Mouse (Mus musculus) bone marrow macrophage, adult 2 months (primary cell): Measurements from ENCODE around the gene Ralb.

Source experiments
- CTCF ChIP-seq: IDR thresholded peaks from 2 replicates; pipeline ENCODE4 v1.5.1; 2012; ENCODE audit warnings: low read depth, mild to moderate bottlenecking, low read length, moderate library complexity
- POLR2A ChIP-seq: IDR thresholded peaks from 2 replicates; pipeline ENCODE4 v1.6.1; 2012; ENCODE audit warnings: mild to moderate bottlenecking, low read depth, low read length, borderline replicate concordance

DNA sequence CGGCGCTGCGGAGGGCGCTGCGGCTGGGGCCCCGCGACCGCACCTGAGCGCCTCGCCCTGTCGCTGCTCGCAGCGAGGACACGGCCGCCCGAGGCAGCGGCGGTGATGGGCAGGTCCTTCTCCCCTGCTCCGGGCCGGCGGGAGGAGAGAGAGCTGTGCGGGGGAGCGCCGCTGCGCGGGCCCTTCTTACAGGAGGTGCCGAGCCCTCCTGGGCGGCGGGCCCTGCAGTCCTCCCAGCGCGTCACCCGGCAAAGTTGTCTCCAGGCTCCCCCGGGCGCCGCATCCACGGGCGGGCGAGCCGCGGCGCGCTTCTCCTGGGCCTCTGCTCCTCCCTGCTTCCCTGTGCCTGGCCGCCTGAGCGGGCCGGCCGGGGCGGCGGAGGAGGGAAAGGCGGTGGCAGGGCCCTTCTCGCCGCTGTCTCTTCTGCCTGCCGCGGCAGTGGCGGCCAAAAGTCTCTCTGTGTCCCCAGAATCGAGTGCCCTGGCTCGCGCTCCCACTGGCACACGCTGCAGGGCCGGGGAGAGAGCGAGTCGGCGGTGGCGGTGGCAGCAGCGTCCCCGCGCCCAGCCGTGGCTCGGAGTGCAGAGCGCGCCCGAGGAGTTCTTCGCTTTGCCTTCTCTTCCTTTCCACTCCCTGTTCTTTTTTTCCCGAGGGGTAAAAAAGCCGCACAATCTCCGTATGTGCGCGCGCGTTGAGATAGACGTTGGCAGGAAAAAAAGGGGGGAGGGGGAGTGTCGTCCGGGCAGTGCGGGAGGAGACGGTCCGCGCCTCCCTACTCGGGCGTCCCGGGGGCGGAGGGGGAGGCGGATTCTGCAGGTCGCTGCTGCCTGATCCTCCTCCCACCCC, 82.8 kb downstream of the Ralb start, which contains the start of gene Inhbb:
- no peak for TF ChIP-seq CTCF
- no peak for TF ChIP-seq POLR2A
